Mouse (Mus musculus): Measurements from ENCODE around the gene Grsf1. TPM values are rescaled to one million over a fixed set of nuclear protein-coding genes. Genes with fewer than 3 reads are reported as not detected.

The Grsf1 gene
- total RNA-seq, 2 experiments from 2014 or later, result 65.0 to 108 TPM

GRCm38 (mm10) chr5:88689279-88689938, 13.4 kb upstream of the Grsf1 start:
- ATAC-seq (replicated peaks; ENCODE audit: low FRiP score, low TSS enrichment, poor library complexity, severe bottlenecking), result peak; percentile 45; the same call in 1 of the 2 replicates

- peak; percentile 46; the same call in 1 of the 2 replicates for ATAC-seq (replicated peaks; ENCODE audit: low FRiP score, low TSS enrichment, poor library complexity, severe bottlenecking)
Measured at GRCm38 (mm10) chr5:88688583-88689187, 12.7 kb upstream of the Grsf1 start.

- ATAC-seq (replicated peaks; ENCODE audit: low FRiP score, low TSS enrichment, poor library complexity, severe bottlenecking), result no peak
Measured at GRCm38 (mm10) chr5:88687996-88688406, 12.0 kb upstream of the Grsf1 start.

GRCm38 (mm10) chr5:88685745-88686299, 9.9 kb upstream of the Grsf1 start:
- peak; percentile 52; the same call in 1 of the 2 replicates for ATAC-seq (replicated peaks; ENCODE audit: low FRiP score, low TSS enrichment, poor library complexity, severe bottlenecking)

- no peak for ATAC-seq (replicated peaks; ENCODE audit: low FRiP score, low TSS enrichment, poor library complexity, severe bottlenecking)
Measured at GRCm38 (mm10) chr5:88685306-88685705, 9.3 kb upstream of the Grsf1 start.

GRCm38 (mm10) chr5:88684226-88684625, 8.3 kb upstream of the Grsf1 start:
- no peak for ATAC-seq (replicated peaks; ENCODE audit: low FRiP score, low TSS enrichment, poor library complexity, severe bottlenecking)

- no peak for ATAC-seq (replicated peaks; ENCODE audit: low FRiP score, low TSS enrichment, poor library complexity, severe bottlenecking)
Measured at GRCm38 (mm10) chr5:88683706-88684105, 7.7 kb upstream of the Grsf1 start.

- ATAC-seq (replicated peaks; ENCODE audit: low FRiP score, low TSS enrichment, poor library complexity, severe bottlenecking), result no peak
Measured at GRCm38 (mm10) chr5:88680567-88680966, 4.6 kb upstream of the Grsf1 start.

- ATAC-seq (replicated peaks; ENCODE audit: low FRiP score, low TSS enrichment, poor library complexity, severe bottlenecking), result no peak
Measured at GRCm38 (mm10) chr5:88679341-88679740, 3.4 kb upstream of the Grsf1 start.

- ATAC-seq (replicated peaks; ENCODE audit: low FRiP score, low TSS enrichment, poor library complexity, severe bottlenecking), result peak; percentile 65
Measured at GRCm38 (mm10) chr5:88678929-88679328, 3.0 kb upstream of the Grsf1 start.

- peak; percentile 69 for ATAC-seq (replicated peaks; ENCODE audit: low FRiP score, low TSS enrichment, poor library complexity, severe bottlenecking)
Measured at GRCm38 (mm10) chr5:88674703-88675442, 1.1 kb downstream of the Grsf1 start.

GRCm38 (mm10) chr5:88663875-88664274, 12.1 kb downstream of the Grsf1 start:
- no peak for ATAC-seq (replicated peaks; ENCODE audit: low FRiP score, low TSS enrichment, poor library complexity, severe bottlenecking)

GRCm38 (mm10) chr5:88663151-88663550, 12.8 kb downstream of the Grsf1 start:
- ATAC-seq (replicated peaks; ENCODE audit: low FRiP score, low TSS enrichment, poor library complexity, severe bottlenecking), result no peak

GRCm38 (mm10) chr5:88657868-88658267, 18.1 kb downstream of the Grsf1 start:
- ATAC-seq (replicated peaks; ENCODE audit: low FRiP score, low TSS enrichment, poor library complexity, severe bottlenecking), result no peak

GRCm38 (mm10) chr5:88652589-88652988, 23.4 kb downstream of the Grsf1 start:
- ATAC-seq (replicated peaks; ENCODE audit: low FRiP score, low TSS enrichment, poor library complexity, severe bottlenecking), result no peak

- peak; percentile 90 for ATAC-seq (replicated peaks; ENCODE audit: low FRiP score, low TSS enrichment, poor library complexity, severe bottlenecking)
Measured at GRCm38 (mm10) chr5:88649250-88650173, 26.5 kb downstream of the Grsf1 start.

- no peak for ATAC-seq (replicated peaks; ENCODE audit: low FRiP score, low TSS enrichment, poor library complexity, severe bottlenecking)
Measured at GRCm38 (mm10) chr5:88645405-88645804, 30.6 kb downstream of the Grsf1 start.

- no peak for ATAC-seq (replicated peaks; ENCODE audit: low FRiP score, low TSS enrichment, poor library complexity, severe bottlenecking)
Measured at GRCm38 (mm10) chr5:88644901-88645300, 31.1 kb downstream of the Grsf1 start.

- ATAC-seq (replicated peaks; ENCODE audit: low FRiP score, low TSS enrichment, poor library complexity, severe bottlenecking), result 0 out of 2 replicates have a peak, but pooled peaks have one; percentile 26
Measured at GRCm38 (mm10) chr5:88643491-88643890, 32.5 kb downstream of the Grsf1 start.

Data from megakaryocyte-erythroid progenitor cell, adult 5-6 weeks (primary cell).